Mouse (Mus musculus) large intestine, adult 2 months (tissue): Measurements from ENCODE around the gene Hecw2. TPM values are rescaled to one million over a fixed set of nuclear protein-coding genes. Genes with fewer than 3 reads are reported as not detected.

Experiments used
- DNase-seq: peaks from one replicate; pipeline ENCODE4 v3.0.0-alpha.2; 2012; ENCODE audit warnings: low read depth, low spot score
- WGBS: fragments of 180-500 bp; shearing (Covaris S2); methylation state at CpG from one replicate; pipeline ENCODE4 v1.1.7; 2018; 5-methylcytosine and 5-hydroxymethylcytosine counted together
- polyA plus RNA-seq: library from polyadenylated mRNA; depleted of rRNA; stranded (reverse); fragments of >200 nt; gene quantifications from 2 replicates; pipeline ENCODE4 v1.2.3, GENCODE M21; 2012

Hecw2 gene
- polyA plus RNA-seq, 1 experiment: 0.24 TPM

DNA sequence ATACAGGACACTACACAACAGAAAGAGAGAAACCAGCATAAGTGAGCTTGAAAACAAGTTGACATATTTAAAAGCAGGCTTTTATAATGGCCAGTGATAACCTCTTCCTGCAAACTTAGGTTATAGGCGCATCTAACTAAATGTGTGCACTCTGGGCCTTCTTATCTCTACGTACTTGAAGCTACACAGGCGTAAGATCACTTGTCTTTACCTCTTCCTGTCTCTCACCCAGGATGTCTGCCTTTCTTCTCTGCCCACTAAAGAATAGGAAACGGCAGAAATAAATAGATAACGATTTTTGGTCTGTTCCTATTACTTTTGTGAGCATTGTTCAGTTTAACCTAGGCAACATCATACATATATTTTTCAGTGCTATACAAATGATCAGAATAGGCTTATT lies 397.9 kb downstream of the Hecw2 start:
- no peak for DNase-seq
- 86% methylated on average over 5 of the region's 5 CpGs for WGBS

DNA sequence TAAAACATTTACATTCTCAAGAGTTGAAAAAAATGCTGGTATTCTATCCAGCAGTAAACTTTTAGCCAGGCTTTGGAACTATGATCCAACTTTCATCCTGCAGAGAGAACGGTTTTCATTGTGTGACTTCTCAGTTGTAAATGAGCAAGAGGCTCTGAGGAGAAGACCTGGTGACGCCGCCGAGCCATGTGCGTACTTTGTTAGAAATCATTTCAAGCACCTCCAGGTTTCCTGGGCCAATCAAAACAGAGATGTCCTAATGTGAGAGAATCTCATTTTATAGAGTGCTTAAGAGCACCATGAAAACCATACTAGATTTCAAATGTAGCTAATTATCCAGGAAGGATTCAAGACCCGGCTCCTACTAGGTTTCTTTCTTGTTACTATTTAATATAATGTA lies 398.7 kb downstream of the Hecw2 start:
- 87% methylated on average over 6 of the region's 6 CpGs for WGBS
- DNase-seq: no peak

DNA sequence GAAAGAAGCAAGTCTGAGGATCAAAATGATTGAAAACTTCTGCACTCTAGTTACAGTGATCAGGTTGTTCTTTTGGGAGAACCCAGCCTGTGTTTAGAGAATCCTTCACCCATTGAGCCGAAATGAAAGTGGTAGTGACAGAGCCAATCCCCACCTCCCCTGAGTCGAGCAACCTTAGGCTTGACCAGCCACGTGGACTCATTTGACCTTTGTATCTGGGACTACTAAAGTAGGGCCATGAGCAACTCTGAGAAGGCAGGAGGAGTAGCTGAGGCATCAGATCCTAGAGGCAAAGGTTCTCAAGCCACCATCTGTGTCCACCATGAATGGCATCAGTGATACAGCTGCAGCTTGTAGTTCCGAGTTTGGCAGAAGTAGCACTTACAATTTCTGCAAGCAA lies 399.4 kb downstream of the Hecw2 start:
- no peak for DNase-seq
- WGBS: 67% methylated on average over 4 of the region's 4 CpGs

DNA sequence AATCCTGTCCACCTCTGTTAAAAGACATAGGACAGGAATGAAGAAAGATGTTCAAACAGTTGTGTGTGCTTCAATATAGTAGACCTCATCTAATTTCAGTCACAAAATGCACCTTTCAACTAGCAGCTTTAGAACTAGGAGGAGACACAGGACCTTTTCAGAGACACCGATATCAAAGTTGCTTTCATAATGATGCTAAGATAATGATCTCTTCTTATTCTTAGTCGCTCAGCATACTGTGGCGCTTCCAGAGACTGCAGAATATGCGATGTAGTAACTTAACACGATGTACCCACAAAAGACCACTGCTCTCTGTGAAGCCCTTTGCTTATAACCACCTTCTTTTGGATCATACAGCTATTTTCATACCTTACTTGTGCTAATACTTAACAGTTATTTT lies 399.9 kb downstream of the Hecw2 start:
- WGBS: 95% methylated on average over 5 of the region's 5 CpGs
- no peak for DNase-seq

DNA sequence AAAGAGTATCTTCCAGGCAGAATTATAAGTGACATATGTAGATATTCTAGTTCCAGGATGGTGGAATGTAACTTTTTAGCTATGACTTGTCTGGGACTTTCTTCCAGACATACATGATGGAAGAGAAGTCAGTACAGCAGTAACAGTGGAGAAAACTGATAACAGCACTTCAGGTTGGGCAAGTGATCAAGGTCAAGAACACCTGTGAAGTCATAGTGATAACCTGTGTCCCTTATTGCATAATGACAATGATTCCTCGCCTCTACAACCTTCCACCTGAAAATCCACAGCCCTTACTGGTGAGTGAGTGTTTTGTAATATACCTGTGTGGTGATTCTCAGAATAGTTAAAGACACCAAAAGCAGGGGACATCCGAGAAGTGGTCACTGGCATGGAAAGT lies 400.7 kb downstream of the Hecw2 start:
- 64% methylated on average over 2 of the region's 2 CpGs for WGBS
- no peak for DNase-seq

DNA sequence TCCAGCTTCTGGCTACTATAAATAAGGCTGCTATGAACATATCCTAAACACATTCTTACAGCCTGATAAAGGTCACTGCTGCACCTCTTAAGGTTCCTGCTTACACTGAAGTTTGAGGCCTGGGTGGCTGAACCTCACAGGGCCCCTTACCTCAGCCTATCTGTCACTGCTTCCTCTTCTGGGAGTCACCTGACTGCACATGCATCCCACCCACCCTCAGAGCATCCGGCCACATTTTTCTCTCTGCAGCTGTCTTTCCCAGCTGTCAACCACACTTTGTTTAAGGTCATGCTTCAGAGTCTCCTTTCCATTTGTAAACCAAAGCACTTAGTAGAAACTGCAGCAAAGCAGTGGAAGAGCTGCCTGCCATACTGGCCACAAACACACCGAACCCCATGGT lies 403.6 kb downstream of the Hecw2 start:
- no peak for DNase-seq
- WGBS: 84% methylated on average over 2 of the region's 2 CpGs

DNA sequence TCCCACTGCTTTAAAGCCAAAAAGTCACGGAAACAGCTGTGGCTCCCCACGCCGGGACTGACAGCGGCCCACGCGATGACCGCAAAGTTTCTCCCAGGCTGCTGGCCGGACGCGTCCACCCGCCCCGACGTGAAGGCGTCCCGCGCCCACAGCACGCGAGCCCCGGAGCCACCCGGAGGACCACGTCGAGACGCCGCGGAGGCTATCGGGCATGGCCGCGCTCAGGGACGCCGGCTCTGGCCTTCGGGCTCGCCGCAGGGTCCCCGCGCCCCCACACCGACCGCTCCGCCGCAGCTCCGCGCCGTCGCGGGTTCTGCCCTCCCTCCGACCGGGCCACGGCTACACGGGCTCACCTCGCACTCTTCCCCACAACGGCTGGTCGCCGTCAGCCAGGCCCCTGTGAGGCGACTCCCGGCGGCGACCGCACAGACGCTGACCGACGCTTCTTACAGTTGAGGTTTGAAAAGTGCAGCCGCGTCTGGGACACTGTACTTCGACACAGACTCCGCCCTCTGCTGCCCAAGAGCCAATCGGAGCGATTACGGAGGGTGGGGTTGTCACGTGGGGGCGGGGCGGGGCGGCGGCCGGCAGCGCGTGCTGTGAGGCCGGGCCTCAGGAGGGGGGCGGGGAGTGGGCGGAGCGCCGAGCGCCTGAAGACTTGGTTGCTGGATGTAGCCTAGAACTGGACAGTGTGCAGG lies 410.1 kb downstream of the Hecw2 start, which contains the start of gene Stk17b:
TSS of gene Stk17b (minus strand) at position 504 of the 698 bp plus-strand sequence.
- WGBS: under 1% methylated on average over 80 of the region's 81 CpGs

DNA sequence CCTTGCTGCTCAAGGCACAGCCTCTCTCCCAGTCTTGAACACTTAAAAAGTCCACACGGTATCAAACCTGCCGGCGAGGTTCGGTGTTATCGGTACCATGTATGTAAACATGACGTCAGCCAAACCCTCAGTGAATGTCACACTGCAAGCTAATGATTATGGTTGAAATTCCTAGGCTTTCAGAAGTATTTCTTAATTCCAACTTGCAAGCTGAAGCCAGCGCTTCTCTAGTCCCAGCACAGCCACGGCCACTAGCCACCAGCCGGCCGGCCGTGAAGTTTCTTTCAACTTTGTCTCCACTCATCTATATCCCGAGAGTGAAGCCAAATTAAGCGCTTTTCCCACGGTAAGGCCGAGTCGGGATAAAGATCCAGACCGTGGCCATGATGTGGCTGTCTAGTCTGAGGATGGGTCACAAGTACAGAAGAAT lies 410.7 kb downstream of the Hecw2 start:
- under 1% methylated on average over 17 of the region's 17 CpGs for WGBS
- peak; percentile 38 for DNase-seq

More for the DNA sequence above, 410.1 kb downstream of the Hecw2 start, which contains the start of gene Stk17b:
- peak; percentile 70 for DNase-seq

DNA sequence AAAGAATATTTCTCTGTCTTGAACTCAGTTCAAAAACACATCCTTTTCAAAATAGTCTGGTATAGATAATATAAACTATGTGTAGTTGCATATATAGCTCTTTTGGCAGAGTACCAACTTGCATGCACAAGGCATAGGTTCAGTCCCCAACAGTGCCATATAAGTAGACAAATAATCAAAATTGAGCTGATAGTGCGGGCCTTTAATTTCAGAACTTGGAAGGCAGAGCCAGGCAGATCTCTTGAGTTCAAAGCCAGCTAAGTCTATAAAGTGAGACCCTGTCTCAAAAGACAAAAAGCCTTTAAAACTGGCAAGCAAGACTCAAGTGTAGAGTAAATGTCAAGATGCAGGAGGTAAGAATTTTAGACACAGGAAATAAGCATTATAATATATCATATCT lies 412.0 kb downstream of the Hecw2 start:
- WGBS: 63% methylated on average over 1 of the region's 1 CpGs
- no peak for DNase-seq

DNA sequence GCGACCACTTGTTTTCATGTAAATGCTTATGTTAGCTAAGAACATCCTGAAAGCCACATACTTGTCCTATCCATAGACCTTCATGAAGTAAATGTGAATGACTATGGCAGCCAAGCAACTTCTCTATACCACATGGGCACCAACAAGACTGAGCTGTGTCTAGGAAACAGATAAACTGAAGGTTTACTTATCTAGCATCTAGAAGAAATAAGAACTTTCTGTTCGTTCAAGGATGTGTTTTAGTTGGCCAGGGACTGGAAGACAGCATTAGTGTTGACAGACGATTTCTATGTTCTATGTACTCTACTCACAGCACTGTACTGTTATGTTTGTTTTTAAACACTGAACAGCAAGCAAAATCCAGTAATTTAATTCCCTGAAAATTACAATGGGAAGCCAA lies 412.9 kb downstream of the Hecw2 start:
- WGBS: 75% methylated on average over 3 of the region's 3 CpGs
- DNase-seq: no peak

DNA sequence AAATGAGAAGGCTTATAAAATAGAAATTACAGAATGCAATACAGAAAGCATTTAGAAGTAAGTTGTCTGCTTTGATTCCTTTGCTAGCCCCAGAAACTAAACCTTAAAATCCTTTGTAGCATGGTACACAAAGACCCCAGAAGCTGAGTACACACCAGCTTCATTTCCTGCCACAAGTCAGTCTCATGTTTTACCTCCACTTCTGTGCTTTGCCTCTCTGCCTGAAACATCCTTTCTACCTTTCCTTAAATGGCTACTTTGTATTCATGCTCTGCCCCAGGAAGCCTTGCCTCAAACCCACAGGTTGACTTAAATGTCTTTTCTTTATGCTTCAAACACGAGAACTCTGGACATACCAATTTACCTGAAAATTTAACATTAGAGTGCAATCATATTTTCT lies 413.7 kb downstream of the Hecw2 start:
- 83% methylated on average over 1 of the region's 1 CpGs for WGBS
- DNase-seq: no peak

DNA sequence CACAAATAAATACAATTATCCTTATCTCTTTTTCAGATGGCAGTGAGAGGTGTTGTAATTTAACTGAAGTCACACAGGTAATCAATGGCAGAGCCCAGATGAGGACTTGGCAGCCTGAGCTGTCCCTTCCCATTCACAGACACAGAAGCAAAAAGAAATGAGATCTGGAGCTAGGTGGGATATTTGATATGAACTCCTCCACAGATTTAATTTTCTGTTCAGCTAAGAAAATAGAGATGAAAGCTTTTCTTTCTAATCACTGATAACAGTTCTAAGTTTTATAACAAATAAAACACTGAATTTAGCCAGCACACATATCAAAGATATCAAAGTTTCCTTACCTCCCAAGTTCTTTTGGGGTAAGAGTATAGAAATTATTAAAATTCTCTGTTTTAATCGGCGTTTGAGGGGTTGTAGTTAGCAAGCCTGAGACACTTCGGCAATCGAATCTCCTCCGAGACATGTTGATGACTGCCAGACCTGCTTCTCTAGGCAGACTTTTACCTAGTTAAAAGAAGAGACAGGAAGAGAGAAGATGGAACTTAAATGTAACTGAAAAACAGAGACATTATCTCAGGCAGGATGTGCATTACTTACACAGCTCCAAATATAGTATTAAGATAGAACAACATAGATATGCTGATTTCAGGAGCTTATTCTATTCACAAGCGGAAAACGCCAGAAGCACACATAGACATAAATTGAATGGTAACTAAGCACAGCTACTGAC lies 418.6 kb downstream of the Hecw2 start:
- 90% methylated on average over 7 of the region's 7 CpGs for WGBS

DNA sequence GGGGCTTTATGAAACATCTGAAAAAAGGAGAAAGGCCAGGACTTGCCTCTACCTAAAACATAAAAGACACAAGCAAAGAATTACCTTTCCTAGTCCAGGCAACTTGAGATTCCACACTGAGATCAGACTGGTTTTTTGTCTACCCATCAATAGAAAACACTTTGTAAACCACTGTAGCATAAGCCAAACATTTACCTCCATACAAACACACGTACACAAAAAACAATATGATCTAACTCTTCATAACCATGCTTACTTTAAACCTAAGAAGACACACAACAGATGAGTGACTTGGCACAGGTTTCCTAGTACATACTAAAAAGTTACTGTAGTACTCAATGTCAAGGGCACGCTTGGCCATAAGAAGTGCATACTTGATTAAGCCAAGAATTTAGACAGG lies 419.4 kb downstream of the Hecw2 start:
- WGBS: 88% methylated on average over 2 of the region's 2 CpGs
- no peak for DNase-seq

More for the DNA sequence above, 418.6 kb downstream of the Hecw2 start:
- DNase-seq: no peak

DNA sequence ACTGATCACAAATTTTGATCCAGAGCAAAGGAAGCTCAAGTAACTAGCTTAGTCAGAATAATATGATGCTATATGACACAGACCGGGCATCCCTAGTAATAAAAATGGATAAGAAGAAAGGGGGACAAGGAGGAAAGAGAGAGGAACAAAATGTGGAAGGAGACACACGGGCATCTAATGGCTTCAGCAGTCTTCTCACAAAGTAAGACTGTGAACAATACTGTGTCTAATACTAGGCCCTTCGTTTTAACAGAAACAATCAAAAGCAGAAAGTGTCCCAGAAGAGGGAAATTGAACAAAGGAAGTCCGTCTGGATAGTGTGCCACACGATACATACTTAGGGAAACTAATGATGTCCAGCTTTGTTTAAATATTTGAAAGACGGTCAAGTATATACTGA lies 419.9 kb downstream of the Hecw2 start:
- 83% methylated on average over 6 of the region's 6 CpGs for WGBS

DNA sequence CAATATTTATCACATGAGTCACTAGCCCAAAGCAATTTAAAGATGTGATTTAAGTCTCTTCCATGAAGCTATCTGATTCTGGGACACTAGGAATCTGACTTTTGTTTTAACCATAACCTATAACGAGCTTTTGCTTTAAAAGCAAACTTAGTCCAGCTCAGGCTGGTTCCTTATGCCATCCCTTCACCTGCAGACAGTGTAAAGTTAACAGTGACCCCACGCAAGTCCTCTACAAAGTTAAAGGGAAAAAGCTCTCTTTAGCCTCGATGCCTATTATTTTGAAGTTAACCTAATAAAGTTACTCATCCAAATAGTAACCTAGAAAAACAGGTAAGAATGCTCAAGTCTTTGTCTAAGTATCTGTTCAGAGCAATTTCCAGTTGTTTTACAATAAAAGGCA lies 420.4 kb downstream of the Hecw2 start:
- WGBS: 79% methylated on average over 3 of the region's 3 CpGs
- no peak for DNase-seq

More for the DNA sequence above, 419.9 kb downstream of the Hecw2 start:
- DNase-seq: no peak

DNA sequence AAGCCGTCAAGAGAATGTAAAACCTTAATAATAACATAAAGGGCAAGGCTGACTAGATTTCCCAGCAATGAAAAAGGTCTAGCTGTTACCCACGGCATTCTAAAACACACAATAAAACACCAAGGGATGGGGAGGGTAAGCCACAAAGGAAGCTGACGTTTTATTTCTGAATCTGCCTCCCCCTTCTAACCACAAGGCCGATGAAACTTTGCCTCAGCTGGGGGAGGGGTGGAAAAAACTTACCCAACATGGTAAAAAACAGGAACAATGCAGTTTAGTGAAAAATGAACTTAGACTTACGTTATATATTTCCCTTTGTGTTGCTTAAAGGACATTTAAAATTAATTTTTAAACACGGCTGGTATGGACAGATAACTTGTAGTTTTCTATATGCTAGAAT lies 421.0 kb downstream of the Hecw2 start:
- no peak for DNase-seq

DNA sequence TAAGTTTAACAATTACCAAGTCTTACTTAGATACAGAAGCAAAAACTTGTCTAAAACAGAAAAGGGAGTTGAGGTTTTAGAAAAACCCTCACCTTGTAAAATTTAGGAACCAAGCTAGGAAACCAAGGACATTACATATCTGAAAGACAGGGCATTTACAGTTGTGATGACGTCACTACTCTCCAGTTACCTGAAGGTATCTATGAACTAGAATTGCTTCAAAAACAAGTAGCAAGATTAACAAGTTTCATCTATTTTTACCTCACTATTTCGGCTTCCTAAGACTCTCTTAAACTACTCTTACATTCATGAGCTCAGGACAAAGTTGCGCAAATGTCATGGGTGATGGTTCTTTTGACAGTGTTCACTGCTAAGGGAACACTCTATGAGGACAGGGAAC lies 422.0 kb downstream of the Hecw2 start:
- WGBS: 89% methylated on average over 3 of the region's 3 CpGs
- no peak for DNase-seq

More for the DNA sequence above, 421.0 kb downstream of the Hecw2 start:
- WGBS: 59% methylated on average over 6 of the region's 6 CpGs

DNA sequence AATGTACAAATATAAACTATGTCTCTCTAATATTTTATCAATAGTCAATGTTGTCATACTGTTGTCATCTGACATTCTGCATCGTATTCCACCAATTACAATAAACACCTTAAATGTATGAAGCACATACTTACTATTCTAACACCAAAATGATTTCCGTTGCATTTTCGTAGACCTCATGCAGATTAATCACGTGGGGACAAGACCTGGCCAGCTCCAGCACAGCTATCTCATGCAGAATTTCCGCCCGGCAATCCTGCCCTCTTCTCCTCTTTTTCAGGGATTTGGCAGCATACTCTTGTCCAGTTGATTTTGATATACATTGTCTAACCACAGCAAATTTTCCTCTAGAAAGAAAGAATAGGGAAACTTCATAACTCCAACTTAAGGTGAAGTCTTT lies 423.5 kb downstream of the Hecw2 start:
- no peak for DNase-seq
- 90% methylated on average over 6 of the region's 6 CpGs for WGBS

DNA sequence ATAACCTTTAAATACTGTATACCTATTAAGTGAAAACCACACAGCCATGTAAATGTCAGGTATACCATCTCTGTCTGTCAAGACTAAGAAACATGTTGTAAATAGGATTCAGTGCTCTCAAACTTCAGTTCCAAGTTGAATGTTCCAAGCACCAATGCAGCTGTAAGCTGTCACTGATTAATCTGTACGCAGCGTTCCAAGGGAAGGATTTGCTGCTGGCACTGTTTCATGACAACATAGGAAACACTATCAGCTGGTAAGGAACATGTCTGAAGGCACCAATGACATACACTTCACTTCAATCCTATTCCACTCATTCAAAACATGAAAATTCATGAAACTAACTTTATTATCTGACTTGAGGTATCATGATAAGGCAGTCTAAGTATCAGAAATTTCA lies 428.9 kb downstream of the Hecw2 start:
- no peak for DNase-seq
- 24% methylated on average over 2 of the region's 2 CpGs for WGBS

DNA sequence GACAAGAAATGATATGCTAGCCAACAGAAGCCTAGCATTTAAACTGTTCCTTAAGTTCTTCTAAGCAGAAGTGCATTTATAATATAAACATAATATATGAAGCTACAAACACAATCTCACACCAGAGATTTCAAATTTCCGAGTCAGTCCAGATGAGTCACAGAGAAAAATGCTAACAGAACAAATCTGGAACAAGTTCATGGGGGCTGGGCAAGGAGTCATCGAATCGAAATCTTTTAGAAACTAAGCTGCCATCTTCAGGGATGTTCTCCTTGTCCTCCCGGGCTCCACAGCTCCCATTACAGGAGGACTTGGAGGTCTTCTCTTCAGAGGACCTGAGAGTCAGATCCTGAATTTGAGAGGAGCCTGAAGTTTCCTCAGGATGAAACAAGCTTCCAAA lies 437.7 kb downstream of the Hecw2 start:
- DNase-seq: no peak
- 66% methylated on average over 4 of the region's 4 CpGs for WGBS
